Mouse (Mus musculus) CH12F3 (cell line): Measurements from ENCODE around the gene Mcrip2.

ENCODE experiments used
- in situ Hi-C: fragments of 300-500 bp; cut with MboI; formaldehyde crosslinking; loops from 2 replicates; pipeline ENCODE4 v1.14.3; 2020; ENCODE audit warnings: low sequenced_read_pairs

The Mcrip2 gene

DNA sequence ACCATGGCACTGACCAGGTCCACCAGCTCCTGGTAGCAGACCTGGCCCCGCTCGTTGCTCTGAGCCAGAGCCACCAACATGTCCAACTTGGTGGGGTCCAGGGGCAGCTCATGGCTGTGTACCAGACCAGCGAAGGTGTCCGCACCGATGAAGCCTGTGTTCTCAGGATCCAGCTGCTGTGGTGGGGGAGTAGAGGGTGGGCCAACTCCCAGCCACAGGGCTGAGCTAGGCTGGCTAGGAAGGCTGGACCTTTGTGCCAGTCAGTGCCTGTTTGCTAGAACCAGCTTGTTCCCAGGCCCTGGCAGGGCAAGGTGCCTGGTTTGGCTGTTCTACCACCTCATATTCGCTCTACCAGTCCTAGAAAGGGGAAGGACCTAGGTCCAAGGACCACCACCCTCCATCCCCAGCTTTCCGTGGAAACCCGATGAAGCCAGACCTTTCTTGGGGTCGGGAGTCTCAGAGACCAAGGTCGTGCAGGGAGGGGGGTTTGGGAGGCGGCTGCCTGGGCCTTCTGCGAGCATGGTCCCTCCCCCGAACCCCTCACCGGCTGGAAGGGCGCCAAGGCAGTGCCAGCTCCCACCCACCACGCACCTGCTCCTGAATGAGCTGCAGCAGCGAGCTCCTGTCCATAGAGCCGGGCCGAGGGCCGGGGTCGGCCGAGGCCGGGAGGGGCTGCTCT, 32.0 kb downstream of the Mcrip2 start:
- in situ Hi-C loops, result no loop called here

DNA sequence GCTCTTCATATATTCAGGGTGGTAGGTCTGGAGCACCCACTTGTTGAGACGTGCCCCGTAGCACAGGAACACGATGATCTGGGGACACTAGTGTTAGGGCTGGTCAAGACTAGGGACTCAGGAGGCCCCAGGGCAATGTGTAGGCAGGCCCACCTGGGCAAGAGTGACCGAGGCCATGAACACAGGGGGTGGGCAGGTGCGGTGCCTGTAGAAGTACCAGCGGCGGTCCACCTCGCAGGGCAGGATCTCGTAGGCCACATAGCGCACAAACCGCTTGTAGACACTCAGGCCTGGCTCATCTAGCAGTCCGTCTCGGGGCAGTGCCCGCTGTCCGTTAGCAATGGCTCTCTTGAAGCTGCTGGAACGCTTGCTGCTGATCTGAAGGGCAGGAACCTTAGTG, 32.7 kb downstream of the Mcrip2 start:
- in situ Hi-C loops, result no loop called here

GRCm38 (mm10) chr17:25835301-25835700, 33.3 kb downstream of the Mcrip2 start:
- in situ Hi-C loops, result no loop called here

GRCm38 (mm10) chr17:25834595-25835222, 33.9 kb downstream of the Mcrip2 start:
- in situ Hi-C loops, result no loop called here

GRCm38 (mm10) chr17:25833961-25834594, 34.5 kb downstream of the Mcrip2 start:
- in situ Hi-C loops, result no loop called here

DNA sequence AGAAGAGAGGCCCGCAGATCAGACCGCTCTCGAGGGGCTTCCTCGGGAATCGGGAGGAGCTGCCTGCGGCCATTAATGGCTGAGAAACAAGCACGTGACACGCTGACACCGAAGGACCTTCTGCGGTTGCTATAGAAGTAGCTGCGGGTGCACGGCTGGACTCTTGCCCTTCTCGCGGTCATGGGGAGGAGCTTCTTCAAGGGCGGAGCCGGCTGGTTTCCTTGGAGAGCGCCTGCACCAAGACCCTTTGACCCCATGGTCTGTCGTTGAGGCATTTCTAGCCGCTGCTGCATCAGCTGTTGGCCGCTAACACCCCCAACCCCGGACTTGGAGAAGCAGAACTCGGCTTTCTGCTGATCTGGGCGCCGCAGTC, 35.3 kb downstream of the Mcrip2 start, which contains the start of gene Stub1:
TSS of gene Stub1 (minus strand) at position 114 of the 373 bp plus-strand sequence.
- in situ Hi-C loops, result no loop called here

GRCm38 (mm10) chr17:25832436-25833290, 35.9 kb downstream of the Mcrip2 start:
- in situ Hi-C loops, result no loop called here

DNA sequence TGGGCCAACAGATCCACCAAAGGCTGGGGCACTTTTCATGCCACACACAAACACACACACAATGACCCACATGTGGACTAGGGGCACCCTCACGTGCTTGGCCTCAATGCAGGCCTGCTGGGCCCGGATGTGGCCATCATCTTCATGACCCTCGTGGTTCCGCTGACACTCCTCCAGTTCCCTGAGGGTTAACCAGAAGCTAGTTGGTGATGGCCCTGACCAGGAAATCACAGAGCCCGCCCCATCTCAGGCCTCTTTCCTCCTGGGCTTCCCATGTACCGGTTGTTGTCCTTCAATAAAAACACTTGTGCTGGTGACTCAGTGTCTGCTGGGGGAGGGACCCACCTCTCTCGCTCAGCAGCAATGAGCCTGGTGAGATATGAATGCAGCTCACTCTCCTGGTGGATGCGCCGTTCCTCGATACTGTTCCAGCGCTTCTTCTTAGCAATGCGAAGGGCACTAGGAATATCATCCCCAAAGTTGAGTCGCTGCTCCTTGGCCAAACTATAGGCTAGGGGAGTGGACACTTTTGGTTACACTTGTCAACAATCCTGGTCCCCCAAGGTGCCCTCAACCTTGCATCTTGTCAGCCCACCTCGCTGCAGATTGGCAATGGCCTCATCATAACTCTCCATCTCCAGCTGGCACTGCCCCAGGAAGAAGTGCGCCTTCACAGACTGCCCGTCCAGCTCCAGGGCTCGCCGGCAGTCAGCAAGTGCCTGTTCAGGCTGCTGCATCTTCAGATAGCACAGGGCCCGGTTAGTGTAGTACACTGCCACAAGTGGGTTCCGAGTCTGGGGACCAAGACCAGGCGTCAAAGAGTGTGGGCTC, 36.9 kb downstream of the Mcrip2 start:
- in situ Hi-C loops, result no loop called here

DNA sequence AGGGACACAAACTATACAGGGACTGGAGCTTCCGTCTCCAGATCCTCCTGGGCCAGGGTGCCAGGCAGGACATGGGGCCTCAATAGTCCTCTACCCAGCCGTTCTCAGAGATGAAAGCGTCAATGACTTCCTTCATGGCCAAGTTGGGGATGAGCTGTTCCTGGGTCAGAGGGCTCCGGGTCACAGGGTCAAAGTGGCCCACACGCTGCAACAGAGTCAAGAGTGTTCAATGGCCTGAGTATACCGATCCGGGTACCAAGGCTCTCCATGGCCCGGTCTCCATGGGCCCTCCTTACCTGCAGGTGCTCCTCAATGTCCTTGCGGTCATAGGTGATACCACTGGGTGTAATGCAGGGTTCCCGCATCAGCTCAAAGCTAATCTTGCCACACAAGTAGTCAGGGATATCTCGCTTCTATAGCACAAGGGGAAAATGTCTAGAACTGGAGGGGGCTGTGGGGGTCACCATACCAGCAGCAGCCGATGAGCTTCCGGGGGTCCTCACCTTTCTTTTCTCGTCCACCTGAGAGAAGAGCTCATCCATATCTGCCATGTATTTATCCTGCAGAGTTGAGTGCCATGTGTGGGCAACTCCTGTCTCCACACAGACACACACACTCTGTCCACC, 37.6 kb downstream of the Mcrip2 start:
- in situ Hi-C loops, result no loop called here

DNA sequence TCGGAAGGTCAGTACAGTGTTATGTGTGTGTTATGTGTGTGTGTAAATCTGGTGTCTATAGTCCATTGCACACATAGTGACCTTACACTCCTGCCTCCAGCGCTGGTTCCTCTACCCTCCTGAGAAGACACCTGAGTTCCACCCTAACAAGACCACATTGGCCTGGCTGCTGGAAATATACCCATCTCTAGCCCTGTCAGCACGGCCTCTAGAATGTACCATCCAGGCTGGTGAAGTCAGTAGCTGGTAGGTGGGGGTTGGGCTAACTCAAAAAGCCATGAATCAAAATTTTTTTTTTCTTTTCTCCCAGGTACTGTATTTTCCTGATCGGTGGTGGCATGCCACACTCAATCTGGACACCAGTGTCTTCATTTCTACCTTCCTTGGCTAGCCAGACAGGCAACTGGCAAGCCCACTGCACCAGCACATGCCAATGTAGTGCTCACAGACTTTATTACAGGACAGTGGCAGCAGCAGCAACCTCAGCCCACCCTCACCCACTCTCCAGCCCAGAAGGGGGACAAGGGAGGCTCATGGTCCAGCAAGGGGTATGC, 38.3 kb downstream of the Mcrip2 start:
- in situ Hi-C loops, result no loop called here

GRCm38 (mm10) chr17:25829558-25830017, 39.0 kb downstream of the Mcrip2 start:
- in situ Hi-C loops, result no loop called here

GRCm38 (mm10) chr17:25828712-25829557, 39.6 kb downstream of the Mcrip2 start, which contains the start of gene Jmjd8:
TSS of gene Jmjd8 (plus strand) at chr17:25828867.
- in situ Hi-C loops, result no loop called here

DNA sequence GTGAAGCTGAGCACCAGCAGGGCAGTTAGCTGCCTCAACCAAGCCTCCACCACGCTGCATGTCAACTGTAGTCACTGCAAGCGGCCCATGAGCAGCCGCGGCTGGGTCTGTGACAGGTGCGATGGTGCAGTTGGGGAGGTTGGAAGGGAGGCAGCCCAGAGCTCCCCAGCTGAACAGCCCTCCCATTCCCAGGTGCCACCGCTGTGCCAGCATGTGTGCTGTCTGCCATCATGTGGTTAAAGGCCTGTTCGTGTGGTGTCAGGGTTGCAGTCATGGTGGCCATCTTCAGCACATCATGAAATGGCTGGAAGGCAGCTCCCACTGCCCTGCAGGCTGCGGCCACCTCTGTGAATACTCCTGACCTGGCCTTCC, 40.4 kb downstream of the Mcrip2 start:
- in situ Hi-C loops, result no loop called here

DNA sequence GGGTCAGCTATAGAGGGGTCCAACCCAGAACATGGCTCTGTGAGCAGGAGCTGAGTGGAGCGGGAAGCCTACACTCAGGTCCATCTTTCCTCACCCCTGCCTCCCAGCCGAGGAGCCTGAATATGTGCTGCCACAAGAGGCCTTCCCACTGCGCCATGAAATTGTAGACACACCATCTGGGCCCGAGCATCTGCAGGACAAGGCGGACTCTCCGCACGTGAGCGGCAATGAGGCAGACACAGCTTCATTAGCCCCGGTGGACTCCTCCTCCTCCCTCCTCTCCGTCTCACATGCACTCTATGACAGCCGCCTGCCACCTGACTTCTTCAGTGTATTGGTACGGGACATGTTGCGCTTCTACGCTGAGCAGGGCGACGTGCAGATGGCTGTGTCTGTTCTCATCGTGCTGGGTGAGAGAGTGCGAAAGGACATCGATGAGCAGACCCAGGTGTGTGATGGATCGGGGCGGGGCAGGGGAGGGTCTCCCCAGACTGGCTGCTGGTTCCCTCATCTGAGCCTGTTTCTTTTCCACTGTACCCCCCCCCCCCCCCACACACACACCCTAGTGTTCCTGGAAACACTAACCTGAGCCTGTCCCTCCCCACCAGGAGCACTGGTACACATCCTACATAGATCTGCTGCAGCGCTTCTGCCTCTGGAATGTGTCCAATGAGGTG, 40.9 kb downstream of the Mcrip2 start:
- in situ Hi-C loops, result no loop called here

GRCm38 (mm10) chr17:25827011-25827410, 41.6 kb downstream of the Mcrip2 start:
- in situ Hi-C loops, result no loop called here

GRCm38 (mm10) chr17:25825984-25826570, 42.5 kb downstream of the Mcrip2 start:
- in situ Hi-C loops, result no loop called here

GRCm38 (mm10) chr17:25825311-25825710, 43.3 kb downstream of the Mcrip2 start:
- in situ Hi-C loops, result no loop called here
